Mouse (Mus musculus): ENCODE results near the gene Gm49373. TPM values are rescaled to one million over a fixed set of nuclear protein-coding genes. Genes with fewer than 3 reads are reported as not detected.

Gm49373 gene
- total RNA-seq (2021) = under 1 TPM; 0.26 to 0.39 TPM
- long read RNA-seq, experiment 1 = 0 reads
- long read RNA-seq, experiment 2 = 0 reads

GRCm38 (mm10) chr9:21073044-21073840 is at the start of gene Gm49373, which contains the start of gene Fdx1l:
Gene Gm49373, minus strand, starts transcription at chr9:21073096.
Gene Fdx1l, minus strand, starts transcription at chr9:21073614.
- H3K4me3 ChIP-seq = peak within 1 kb of the TSS; percentile 95
- no peak for TF ChIP-seq CTCF (IDR thresholded peaks at IDR 0.05)
- intact Hi-C loops (cut with DNase I) = loop anchor here (5.0 kb wide), 1 partner anchor 176 kb away; the partner anchor contains the start of gene Eif3g
- peak; percentile 94 for DNase-seq
- peak within 1 kb of the TSS; percentile 91 for H3K27ac ChIP-seq

GRCm38 (mm10) chr9:21121483-21121882 is 48.6 kb upstream of the Gm49373 start:
- intact Hi-C loops (cut with DNase I) = no loop called here
- DNase-seq = no peak
- Histone ChIP-seq H3K4me3 (no peak overlapping the region), H3K27ac (no peak overlapping the region)
- TF ChIP-seq CTCF (IDR thresholded peaks at IDR 0.05) = no peak

- no peak overlapping the region for H3K4me3 ChIP-seq
- intact Hi-C loops (cut with DNase I) = no loop called here
- no peak for DNase-seq
- TF ChIP-seq CTCF (IDR thresholded peaks at IDR 0.05) = no peak
- H3K27ac ChIP-seq = no peak overlapping the region
These were observed 44.2 kb upstream of the Gm49373 start for GRCm38 (mm10) chr9:21117073-21117472.

GRCm38 (mm10) chr9:21115105-21115504 is 42.2 kb upstream of the Gm49373 start:
- no peak for TF ChIP-seq CTCF (IDR thresholded peaks at IDR 0.05)
- intact Hi-C loops (cut with DNase I) = no loop called here

GRCm38 (mm10) chr9:21114190-21114589 is 41.3 kb upstream of the Gm49373 start:
- intact Hi-C loops (cut with DNase I) = no loop called here
- no peak overlapping the region for H3K4me3 ChIP-seq
- no peak for DNase-seq
- no peak for TF ChIP-seq CTCF (IDR thresholded peaks at IDR 0.05)
- H3K27ac ChIP-seq = no peak overlapping the region

More at GRCm38 (mm10) chr9:21115105-21115504, 42.2 kb upstream of the Gm49373 start:
- H3K4me3 ChIP-seq = no peak overlapping the region
- no peak for DNase-seq
- H3K27ac ChIP-seq = no peak overlapping the region

DNA sequence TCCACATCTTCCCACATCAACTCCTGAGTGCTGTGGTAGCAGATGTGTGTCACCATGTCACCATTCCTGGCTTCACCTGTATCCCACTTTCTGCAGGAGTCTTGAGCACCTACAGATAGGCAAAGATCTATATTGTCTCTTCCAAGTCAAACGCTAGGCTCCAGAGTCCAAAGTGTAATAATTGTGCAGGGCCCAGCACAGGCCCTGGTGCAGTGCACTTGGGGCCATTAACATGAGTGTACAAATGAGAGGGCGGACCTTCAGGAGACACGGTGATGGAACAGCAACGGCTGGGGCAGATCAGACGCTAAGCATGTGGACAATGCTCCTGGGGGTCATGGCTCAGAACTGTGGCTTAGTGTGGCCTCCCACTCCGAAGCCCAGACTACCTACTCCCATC is 40.9 kb upstream of the Gm49373 start:
- intact Hi-C loops (cut with DNase I) = no loop called here
- no peak for DNase-seq
- no peak overlapping the region for H3K4me3 ChIP-seq
- no peak for TF ChIP-seq CTCF (IDR thresholded peaks at IDR 0.05)
- H3K27ac ChIP-seq = no peak overlapping the region

- intact Hi-C loops (cut with DNase I) = no loop called here
- no peak overlapping the region for H3K27ac ChIP-seq
- TF ChIP-seq CTCF (IDR thresholded peaks at IDR 0.05) = no peak
- H3K4me3 ChIP-seq = no peak overlapping the region
- no peak for DNase-seq
These were observed 34.8 kb upstream of the Gm49373 start for GRCm38 (mm10) chr9:21107607-21108237.

DNA sequence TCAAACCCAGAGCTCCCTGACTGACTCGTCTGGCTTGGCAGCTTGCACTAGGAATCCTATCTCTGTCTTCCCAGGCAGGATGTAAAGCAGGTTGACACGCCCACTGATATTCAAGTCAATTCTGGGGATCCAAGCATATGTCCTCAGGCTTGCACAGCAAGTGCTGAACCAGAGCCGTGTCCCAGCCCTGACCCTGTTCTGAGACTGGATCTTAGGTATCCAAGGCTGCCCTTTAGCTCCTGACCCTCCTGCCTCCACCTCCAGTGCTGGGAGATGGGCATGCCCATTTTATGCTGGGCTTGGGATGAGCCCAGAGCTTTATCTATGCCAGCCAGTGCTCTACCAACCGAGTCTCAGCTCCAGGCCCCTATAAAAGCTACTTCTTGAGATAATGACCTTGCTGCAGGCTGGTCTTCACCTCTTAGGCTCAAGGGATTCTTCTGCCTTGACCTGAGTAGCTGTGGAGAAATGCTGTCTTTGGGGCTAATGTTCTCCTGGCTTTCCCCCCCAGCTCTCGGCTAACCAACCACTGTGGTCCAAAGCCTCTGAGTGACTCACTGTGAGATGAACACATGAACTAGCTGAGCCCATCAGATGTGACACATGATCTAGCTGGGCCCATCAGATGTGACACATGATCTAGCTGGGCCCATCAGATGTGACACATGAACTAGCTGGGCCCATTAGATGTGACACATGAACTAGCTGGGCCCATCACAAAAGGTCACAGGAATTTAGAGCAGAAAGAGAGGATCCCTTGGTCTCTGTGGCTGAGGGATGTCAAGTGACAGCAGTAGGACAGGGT is 33.1 kb upstream of the Gm49373 start:
- intact Hi-C loops (cut with DNase I) = no loop called here
- no peak for TF ChIP-seq CTCF (IDR thresholded peaks at IDR 0.05)
- Histone ChIP-seq H3K27ac (no peak overlapping the region), H3K4me3 (no peak overlapping the region)
- DNase-seq = no peak

DNA sequence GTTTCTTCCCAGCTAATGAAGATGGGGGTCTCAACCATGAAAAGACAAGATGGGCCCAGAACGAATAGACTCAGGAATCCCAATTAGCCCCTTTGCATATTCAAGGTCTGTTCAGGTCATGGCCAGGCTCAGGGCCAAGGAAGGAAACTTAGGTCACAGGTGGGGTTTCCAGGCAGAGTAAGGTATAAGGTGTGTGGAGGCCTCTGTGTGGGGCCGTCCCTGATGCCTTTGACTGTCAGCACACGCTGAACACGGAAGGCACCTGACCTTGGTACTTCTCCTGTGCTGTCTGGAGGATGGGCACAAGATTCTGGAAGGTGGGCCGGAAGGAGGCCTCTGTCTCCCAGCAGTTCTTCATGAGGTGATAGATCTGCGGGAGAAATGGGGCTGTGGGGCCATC is 31.9 kb upstream of the Gm49373 start:
- intact Hi-C loops (cut with DNase I) = no loop called here
- H3K27ac ChIP-seq = no peak overlapping the region
- no peak overlapping the region for H3K4me3 ChIP-seq
- DNase-seq = no peak
- no peak for TF ChIP-seq CTCF (IDR thresholded peaks at IDR 0.05)

GRCm38 (mm10) chr9:21102076-21102475 is 29.2 kb upstream of the Gm49373 start:
- no peak overlapping the region for H3K4me3 ChIP-seq
- DNase-seq = no peak
- TF ChIP-seq CTCF (IDR thresholded peaks at IDR 0.05) = no peak
- no peak overlapping the region for H3K27ac ChIP-seq
- intact Hi-C loops (cut with DNase I) = no loop called here

DNA sequence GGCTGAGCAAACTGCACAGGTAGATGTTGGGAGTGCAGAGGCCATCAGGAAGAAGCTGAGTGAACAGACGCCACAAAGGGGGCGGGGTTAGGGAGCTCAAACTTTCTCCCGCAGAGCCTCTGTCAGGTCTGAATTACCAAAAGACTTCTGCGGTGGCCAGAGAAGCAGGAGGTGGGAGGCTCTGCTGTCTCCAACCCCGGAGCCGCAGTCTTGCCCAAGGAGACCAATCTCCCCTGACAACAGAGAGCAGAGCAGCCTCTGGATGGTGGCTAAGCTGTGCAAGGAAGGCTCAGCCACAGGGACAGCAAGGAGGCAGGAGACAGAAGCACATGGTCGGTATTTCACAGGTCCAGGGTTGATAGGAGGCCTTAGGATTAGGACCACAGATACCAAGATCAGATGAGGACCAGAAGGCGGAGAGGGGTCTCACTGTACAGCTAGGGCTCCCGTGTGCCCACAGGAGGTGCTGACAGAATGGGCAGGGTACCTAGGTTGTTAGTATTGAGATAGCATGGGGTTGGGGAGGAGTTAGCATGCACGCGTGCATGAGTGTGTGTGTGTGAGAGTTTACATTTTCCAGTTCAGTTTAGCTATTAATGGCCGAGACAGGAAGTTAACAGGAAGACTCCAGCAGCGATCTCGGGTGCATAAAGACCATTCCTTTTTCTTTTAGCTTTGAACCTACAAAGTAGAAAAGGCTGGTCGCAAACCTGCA is 27.7 kb upstream of the Gm49373 start:
- intact Hi-C loops (cut with DNase I) = no loop called here
- TF ChIP-seq CTCF (IDR thresholded peaks at IDR 0.05) = no peak
- no peak overlapping the region for H3K4me3 ChIP-seq
- DNase-seq = no peak
- H3K27ac ChIP-seq = no peak overlapping the region

DNA sequence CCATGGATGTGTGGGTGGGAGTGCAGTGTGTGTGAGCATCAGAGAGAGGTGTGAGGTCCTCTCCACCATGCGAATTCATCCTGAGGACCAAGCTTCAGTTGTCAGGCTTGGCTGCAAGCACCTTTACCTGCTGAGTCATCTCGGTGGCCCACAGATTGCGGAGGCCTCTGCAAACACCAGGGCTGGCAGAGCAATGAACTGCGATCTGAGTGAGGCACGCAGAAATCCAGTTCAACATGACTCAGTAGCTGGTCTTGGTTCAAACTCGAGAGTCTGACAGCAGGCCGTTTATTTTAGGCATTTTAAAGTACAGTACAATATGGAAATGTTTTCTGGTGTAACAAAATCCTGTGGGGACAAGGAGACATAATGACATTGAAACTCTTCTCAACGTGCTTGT is 24.9 kb upstream of the Gm49373 start:
- Histone ChIP-seq H3K27ac (no peak overlapping the region), H3K4me3 (no peak overlapping the region)
- no peak for TF ChIP-seq CTCF (IDR thresholded peaks at IDR 0.05)
- DNase-seq = no peak
- intact Hi-C loops (cut with DNase I) = no loop called here
